Mouse (Mus musculus): ENCODE results near the gene Rasgef1b.
A peak's percentile ranks its signal among the peaks of the same experiment; 100 is the strongest.

The Rasgef1b gene

DNA sequence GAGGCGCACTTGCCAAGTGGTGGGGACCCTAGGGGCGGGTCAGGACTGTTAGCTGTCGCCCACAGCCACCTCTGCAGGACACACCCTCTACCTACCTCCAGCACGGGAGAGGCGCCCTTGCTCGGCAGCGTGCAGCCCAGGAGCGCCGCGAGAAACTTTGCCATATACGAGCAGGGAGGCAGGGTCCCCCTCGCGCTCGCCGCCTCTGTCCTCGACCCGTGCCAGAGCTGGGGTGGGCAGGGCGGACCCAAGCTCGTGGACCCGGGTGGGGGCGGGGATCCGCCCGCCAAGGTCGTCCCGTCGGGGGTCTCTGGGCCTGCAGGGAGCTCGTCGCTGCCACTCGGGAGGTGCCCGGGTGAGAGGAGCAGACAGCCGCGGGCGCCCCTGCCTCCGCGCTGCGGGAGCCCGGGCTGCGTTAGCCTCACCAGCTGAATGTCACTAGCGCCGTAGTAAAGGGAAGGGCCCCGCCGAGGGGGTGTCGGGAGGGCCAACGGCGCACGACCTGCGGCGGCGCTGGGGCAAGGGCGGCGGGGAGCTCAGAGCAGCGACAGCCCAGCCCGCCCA, at the start of gene Rasgef1b:
Rasgef1b (minus strand) TSS at position 417 of the 564 bp plus-strand sequence.
- peak; percentile 65 to 76 for DNase-seq (ENCODE audit: low spot score in 2 of 2)

DNA sequence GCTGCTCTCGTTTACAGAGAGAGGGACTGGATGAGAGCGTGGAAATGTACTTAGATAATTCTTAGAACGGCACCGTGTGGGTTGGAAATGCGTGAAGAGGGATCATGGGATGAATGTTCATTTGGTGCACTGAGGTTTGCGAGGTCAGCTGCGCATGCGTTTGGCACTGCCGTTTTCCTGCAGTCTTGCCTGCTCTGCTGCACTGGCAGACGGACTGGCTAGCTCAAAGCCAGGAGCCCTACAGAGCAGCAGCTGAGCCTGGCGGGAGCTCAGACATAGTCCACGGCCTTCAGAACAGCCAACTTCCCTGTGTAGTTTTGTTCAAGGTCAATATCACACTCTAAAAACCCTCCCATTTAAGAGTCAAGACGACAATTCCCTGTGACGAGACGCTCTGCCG, 46.5 kb upstream of the Rasgef1b start:
- no peak for DNase-seq (ENCODE audit: low spot score in 2 of 2)

DNA sequence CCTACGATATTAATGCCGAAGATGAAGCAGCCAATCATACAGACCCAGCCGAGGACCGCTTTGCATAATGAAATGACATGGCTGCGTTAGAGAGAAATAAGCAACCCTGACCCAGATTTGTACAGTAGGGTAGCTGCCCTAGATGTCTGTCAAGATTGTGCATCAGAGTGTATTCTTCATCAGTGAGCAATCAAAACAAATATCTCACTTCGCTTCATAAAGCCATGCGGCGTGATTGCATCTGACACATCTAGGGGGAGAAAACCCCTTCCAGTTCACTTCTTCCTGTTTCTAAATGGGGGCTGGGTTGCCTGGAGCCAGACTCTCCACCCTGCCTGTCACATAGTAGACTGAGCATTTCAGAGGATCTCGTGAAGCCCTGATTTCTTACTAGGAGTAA, 44.4 kb upstream of the Rasgef1b start:
- no peak for DNase-seq (ENCODE audit: low spot score in 2 of 2)

DNA sequence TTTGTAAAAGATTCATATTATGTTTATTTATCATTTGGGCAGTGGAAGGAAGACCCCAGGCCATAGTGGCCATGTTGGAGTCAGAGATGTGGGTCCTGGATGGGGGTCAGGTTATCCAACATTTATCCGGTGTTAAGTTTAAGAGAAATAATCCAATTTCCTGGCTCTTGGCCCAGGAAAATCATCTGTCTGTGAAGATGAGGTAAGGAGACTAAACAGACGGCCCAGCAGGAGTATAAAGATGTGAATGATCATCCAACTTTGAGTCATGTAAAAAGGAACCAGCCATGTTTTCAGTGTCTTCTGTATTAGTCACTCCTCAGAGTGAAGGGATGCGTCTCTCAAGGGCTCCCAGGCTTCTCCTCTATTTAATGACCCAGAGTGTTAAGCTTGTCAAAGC, 35.4 kb upstream of the Rasgef1b start:
- no peak for DNase-seq (ENCODE audit: low spot score in 2 of 2)

DNA sequence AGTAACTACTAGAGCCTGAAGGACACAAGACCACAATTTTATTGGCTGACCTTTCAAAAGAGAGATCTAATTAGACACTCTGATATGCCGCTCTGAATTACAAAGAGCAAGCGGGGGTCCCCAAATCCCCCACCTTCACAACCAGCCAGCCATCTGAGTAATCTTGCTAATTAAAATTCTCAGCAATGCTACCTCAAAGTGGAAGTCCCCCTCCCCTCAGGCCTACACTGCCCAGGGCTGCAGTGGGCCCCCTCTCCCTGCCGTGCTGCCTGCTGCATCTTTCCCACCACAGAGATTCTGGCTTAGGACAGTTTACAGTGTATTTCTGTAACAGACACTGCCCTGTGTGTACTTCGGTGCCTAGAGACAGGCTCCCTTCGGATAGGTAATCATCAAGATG, 30.0 kb upstream of the Rasgef1b start:
- no peak for DNase-seq (ENCODE audit: low spot score in 2 of 2)

DNA sequence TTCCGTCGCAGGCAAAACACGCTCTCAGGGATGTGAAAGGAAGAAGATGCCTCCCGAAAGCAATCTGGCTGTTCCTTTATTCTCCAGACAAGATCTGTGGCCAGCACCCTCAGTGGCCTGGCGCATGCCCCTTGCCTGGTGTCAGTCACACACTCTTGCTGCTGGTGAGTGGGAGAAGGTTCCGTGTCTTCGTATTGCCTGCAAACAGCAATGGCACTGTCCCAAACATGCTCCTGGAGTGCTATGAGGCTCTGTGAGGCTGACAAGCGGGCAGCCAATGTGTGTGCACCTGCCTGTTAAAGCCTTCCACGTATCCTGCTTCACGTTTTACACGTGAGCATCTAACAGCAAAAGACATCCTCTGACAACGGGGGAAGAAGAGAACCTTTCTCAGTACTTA, 25.0 kb upstream of the Rasgef1b start:
- no peak for DNase-seq (ENCODE audit: low spot score in 2 of 2)

DNA sequence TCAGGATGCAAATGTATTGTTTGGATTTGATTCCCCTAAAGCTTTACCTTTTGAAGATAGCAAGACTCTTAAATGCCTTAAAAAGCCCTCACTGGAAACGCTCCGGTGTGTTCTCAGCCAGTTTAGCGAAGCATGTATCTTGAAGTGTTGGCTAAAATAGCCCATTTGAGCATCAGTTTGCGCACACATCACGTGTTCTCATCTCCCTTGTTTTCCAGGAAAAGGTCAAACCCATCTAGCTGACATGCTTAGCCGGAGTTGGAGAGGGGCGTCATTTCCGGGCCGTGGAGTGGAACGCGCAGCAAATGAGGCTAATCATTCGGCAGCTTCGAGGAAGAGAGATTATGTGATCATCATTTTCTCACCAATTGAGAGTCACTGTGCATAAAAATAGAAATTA, 24.5 kb upstream of the Rasgef1b start:
- peak; percentile 22 to 24 for DNase-seq (ENCODE audit: low spot score in 2 of 2)

DNA sequence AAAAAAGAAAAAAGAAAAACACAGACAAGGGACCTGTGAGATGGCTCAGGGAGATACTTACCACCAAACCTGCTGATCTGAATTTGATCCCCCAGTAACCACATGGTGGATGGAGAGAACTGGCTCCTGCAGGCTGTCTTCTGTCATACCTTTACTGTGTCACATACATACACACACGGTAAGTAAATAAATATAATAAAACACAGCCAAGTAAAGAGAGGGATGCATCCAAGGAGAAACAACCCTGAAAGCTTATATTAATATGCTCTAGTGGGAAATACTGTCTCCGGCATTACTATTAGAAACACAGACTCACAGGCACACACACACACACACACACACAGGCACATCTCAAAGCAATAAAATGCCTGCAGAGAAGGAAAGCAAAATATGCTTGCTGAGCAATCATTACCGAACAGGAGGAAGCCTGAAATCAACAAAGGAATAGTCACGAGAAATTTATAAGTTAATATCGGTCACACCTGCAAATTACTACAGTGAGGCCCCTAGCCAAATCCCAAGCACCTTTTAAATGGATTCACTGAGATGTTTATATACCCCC, 23.9 kb upstream of the Rasgef1b start:
- no peak for DNase-seq (ENCODE audit: low spot score in 2 of 2)

DNA sequence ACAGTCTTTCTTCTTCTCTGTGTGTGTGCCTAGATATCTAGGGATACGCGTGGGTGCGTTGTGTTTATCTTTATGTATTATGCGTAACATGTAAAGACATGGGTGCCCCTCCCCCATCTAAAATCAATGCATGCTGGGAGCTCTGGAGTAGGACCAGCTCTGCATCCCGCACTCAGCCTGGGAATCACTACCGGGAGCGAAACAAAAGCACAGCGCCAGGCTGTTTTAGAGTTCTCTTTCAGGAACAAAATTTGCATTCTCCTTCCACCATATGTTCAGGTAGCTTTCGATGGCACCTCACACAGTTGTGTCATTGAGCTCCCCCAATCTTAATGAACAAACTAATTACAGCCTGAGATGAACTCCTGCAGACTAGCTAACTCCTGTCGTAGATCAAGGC, 19.6 kb upstream of the Rasgef1b start:
- no peak for DNase-seq (ENCODE audit: low spot score in 2 of 2)

DNA sequence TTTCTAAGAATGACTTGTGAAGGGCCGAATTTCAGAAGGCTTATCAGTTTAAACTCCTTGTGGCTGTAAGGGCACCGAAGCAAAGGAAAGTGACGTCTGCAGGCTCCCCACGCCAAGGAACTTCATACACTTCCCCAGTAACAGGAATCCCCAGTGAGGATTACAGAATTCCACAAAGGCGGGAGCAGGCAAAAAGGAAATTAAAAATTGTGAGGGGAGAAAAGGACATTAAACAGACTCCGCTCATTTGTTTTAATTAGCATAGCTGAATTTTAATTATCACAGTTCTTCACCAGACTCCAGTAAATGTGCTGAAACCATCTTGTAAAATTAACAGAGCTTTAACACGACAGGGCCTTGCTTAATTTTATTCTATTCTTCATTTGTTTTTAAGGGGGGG, 17.2 kb upstream of the Rasgef1b start:
- no peak for DNase-seq (ENCODE audit: low spot score in 2 of 2)

DNA sequence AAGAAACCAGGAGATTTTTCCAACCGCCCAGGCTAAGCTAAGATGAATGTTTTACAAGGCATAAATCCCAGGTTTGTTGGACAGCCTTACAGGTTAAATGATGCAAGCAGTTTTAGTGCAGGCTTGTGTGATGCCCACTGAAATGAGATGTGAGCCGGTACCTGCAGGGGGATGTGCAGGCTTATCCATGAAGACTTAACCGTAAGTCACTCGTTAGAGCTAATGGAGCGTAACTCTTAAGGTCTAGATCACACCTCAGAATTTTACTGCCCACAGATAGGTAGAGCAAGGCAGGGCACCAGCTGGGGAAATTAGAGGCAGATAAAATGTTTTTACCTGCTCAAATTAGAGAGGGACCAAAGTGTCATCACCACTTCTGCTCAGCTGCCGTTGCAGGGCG, 14.0 kb upstream of the Rasgef1b start:
- no peak for DNase-seq (ENCODE audit: low spot score in 2 of 2)

DNA sequence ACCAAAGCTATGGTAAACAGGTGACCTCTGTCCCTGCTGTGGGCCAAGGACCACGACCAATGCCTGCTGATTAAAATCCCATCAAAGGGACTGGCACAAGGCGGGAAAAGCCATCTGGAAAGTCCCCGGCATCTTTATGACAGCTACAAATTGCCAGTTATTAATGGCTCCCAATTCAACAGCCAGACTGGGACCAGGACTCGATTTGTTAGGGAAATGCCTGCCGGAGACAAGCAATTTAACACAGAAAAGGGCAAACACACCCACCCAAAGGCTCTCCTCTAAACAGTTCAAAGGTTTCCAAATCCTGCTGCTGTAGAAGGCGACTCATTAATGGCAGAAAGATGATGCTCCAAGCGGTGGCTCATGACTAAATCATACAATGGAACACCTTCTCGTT, 13.2 kb upstream of the Rasgef1b start:
- no peak for DNase-seq (ENCODE audit: low spot score in 2 of 2)

DNA sequence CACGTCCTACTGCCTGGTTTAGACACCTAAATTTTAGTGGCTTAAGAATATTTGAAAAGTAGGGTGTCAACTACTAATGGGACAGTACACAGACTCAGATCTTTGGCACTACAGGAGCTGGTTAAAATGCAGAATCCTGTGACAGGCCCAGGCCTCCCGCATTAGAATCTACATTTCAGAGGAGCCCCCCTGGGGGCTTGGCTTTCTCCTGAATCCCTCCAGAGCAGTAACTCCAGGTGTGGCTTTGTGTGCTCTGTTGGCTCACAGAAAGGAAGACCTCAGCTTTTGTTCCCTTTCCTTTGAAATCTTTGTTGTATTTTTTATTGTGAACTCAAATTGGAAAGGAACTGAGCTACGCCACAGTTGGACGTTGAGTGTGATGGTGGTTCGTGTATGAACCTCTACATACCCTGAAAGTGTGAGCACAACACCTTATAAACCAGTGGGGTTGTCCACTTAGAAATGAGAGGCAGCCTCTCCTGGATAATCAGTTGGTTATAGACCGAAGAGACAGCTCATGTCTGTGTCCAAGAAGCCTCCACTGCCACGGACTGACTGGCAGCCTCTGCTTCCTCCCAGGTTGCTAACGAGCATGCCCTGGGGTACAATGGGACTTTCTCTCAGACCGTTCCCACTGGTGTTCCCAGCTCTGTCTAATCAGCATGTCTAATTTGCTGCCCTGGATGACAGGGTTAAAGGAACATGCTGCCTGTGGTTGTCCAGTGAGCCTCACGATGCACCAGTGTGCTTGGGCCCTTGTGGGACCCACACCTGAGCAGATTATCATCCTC, 9.3 kb upstream of the Rasgef1b start:
- no peak for DNase-seq (ENCODE audit: low spot score in 2 of 2)

DNA sequence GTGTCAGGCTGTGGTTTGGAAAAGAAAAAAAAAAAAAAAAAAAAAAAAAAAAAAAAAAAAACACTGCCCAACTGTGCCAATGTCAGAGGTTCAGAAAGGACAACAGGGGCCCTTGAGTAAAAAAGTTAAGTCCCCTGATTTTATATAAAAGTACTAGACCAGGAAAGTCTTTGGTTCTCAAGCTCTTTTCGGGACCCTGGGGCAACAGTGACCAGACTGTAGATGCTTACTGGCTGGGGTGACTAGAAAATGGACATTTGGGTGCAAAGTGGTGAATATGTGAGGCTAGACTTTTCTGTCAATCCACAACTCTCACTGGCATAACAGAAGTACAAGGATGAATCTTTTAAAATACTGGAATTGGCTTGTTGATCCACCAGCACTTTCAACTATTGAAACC, 1.1 kb upstream of the Rasgef1b start:
- no peak for DNase-seq (ENCODE audit: low spot score in 2 of 2)

DNA sequence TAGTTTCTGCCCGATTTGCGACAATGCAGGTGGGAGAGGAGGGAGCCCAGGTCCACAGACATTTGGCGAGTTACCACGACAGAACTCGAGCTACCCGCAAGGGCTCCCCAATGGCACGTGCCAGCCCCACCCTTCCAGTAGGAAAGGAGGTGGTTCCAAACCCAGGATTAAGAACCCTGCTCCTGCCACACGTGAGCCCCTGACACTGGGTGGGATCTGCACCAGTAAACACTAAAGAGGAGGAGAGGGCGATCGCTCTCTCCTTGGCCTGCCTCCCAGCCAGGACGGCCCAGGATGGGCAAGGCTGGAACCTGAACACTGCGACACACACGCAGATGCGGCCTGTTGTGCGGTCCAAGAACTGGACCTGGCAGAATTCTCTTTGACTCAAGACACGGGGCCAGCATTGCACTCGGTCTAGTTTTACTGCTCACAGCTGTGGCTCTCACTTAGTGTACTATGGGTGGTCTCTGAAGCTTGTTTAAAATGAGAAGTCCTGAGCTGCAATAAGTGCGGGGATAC, 557 bp upstream of the Rasgef1b start:
- DNase-seq (ENCODE audit: low spot score in 2 of 2), result peak in 1 of 2 experiments; percentile 34

DNA sequence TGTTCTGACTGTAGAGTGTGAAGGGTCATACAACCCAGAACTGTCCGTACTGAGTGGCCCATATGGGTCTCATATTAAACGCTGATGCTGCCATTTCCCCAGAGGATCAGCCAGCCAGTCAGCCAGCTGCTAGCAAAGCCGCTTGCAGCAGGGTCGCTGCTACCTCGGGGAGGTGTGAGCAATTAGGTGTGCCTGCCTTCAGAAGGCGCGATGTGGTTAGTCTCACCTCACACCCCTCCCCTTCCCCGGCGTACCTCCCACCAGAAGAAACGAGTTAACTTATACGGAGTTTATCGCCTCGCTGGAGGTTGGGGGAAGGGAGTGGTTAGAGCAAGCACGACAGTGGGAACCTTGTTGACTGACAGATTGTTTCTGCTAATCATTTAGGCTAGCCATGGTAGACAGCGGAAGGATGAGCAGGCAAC, 826 bp downstream of the Rasgef1b start:
- peak in 1 of 2 experiments; percentile 18 for DNase-seq (ENCODE audit: low spot score in 2 of 2)

DNA sequence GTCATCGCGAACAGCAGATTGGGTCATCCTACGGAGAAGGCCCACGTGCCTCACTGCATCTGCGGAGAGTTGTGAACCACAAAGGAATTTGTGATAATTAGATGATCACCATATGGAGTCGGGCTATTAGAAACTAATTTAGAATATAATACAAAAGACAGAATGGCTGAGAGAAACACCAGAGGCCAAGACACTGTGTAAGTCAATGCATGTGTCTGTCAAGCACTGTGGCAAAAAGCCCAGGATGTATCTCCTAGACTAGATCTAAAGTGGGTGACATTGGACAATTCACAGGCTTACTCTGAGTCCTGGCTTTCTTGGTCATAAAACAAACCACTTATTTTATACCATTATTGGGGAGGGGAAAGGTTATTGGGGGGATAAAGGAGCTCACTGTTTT, 4.9 kb downstream of the Rasgef1b start:
- DNase-seq (ENCODE audit: low spot score in 2 of 2), result no peak

DNA sequence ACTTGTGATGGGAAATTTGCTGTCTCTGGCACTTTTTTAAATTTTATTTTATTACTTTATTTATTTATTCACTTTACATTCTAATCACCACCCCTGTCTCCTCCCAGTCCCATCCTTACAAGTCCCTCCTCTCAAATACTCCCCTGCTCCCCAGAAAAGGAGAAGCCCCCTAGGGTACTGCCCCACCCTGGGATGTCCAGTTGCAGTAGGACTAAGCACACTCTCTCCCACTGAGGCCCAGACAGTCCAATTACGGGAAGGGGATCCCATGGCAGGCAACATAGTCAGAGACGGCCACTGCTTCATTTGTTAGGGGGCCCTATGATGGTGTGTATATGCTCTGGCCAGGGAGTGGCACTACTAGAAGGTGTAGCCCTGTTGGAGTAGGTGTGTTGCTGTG, 6.6 kb downstream of the Rasgef1b start:
- no peak for DNase-seq (ENCODE audit: low spot score in 2 of 2)

DNA sequence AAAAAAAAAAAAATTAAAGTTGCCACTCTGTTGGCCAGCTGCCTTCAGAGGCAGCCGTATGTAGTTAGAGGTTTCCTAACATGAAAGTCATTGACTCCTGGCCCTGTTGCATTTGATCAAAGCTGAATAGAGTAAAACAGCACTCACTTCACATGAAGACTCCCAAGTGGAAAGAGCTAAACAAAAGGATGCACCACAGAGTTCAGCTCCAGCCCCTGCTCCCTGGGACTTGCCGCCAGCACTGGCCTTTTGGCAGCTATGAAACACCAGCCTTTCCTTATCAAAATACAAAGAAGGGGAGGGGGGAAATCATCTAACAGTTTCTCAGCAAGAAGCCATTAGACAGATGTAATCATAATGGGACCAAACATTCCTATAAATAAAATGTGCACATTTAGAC, 8.3 kb downstream of the Rasgef1b start:
- DNase-seq (ENCODE audit: low spot score in 2 of 2), result no peak

DNA sequence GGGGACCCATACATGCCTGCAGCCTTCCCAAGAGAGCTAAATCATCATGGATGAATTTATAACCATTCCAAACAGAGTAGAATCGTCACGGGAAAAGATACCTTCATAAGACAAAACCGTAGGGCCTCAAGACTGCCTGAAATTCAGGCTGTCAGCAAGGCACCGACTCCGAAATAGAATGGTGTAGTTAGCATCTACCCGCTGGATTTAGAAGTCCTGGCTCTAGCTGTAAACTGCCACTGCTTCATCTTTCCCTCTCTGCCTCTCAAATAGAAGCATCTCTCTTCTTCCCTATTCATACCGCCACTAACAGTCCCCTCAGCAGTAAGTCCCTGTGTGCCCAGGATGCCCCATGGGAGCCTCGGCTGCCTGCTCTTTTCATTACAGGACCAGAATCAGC, 10.9 kb downstream of the Rasgef1b start:
- DNase-seq (ENCODE audit: low spot score in 2 of 2), result no peak

DNA sequence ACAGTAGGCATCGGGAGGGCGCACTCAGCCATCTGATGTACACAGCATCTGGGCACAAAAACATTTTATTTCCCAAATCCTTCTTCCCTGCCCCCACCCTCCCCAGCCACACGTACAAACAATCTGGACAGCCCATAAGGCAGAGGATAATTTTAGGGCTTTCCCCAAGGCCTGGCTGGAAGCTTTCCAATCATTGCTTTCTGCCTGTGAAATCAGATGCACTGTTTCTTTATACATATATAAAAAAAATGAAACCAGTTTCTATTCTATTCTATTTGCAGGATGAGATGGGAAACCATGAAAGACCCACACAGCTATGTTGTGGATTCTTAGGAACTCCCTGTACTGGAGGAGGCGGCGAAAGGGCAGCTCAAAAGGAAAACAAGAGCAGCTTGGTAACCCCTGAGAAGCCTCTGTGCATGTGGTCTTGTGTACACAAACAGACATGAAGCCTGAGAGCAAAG, 13.6 kb downstream of the Rasgef1b start:
- DNase-seq (ENCODE audit: low spot score in 2 of 2), result peak; percentile 41 to 59

DNA sequence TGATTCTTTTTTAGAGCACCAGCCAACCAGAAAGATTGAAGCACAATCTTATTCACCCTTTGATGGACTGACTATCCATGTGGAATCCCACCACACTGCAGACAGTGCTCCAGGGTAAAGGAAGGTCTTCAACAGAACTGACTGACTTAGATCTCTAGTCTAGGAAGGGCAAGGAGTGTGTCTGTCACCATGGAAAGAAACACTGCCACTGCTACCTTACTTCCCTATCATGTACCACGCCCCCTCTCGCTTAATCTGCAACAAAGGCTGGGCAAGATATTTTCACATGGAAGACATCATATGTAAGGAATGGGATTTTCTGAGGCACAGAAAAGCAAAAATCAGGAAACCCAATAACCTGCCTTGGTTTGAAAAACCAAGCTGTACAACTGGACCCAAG, 16.9 kb downstream of the Rasgef1b start:
- no peak for DNase-seq (ENCODE audit: low spot score in 2 of 2)

DNA sequence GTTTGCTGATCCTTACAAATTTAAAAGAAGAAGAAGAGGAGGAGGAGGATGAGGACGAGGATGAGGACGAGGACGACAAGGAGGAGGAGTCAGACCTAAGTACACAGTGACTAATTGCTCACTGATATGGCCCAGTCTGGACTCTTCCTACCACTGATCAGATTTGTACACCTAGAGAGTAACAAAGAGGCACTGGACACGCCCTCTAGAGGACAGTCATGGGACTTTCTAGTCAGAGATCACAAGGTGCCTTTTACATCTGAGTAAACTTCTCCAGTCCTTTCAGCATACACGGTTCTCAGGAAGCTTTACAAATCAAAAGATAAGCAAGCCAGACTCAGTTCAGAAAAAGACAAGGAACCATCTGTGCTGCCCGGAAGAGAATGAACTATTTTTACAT, 20.2 kb downstream of the Rasgef1b start:
- DNase-seq (ENCODE audit: low spot score in 2 of 2), result no peak

All from frontal cortex, postnatal 10 days (tissue).